Mouse (Mus musculus): ENCODE measurements around the gene Abraxas1. TPM values are rescaled to one million over a fixed set of nuclear protein-coding genes. Genes with fewer than 3 reads are reported as not detected.

Gene Abraxas1
- polyA plus RNA-seq, 1 experiment from 2014 or later: 22.7 TPM

GRCm38 (mm10) chr5:100819568-100820480, 941 bp downstream of the Abraxas1 start:
- H3K4me3 ChIP-seq (ENCODE audit: low read depth, low read length): peak overlapping the region; percentile 79
- H3K27ac ChIP-seq (ENCODE audit: low read depth, low read length): no peak overlapping the region
- no peaks in the 10 kb centered on the region for H3K27me3 ChIP-seq (ENCODE audit: control insufficient read depth, insufficient read depth, low read length)
- peak overlapping the region; percentile 82 for H3K9ac ChIP-seq (ENCODE audit: low read length)
- DNase-seq (ENCODE audit: low spot score) (no peak), ATAC-seq (ENCODE audit: insufficient read depth, low FRiP score, low TSS enrichment) (peak; percentile 59; the same call in 1 of the 2 replicates)
- peaks cover 3% of the 10 kb centered on the region; the same call in 1 of the 2 replicates for H3K4me1 ChIP-seq (ENCODE audit: control insufficient read depth, insufficient read depth, low read length)
- 36% methylated on average over 16 of the region's 16 CpGs for WGBS
- no peaks in the 10 kb centered on the region for H3K36me3 ChIP-seq (ENCODE audit: control insufficient read depth, insufficient read depth, low read length)
- H3K9me3 ChIP-seq (ENCODE audit: control insufficient read depth, low read length): no peaks in the 10 kb centered on the region
- peak overlapping the region; percentile 53 for H3K4me2 ChIP-seq (ENCODE audit: low read depth)

GRCm38 (mm10) chr5:100818341-100818740, 2.4 kb downstream of the Abraxas1 start:
- DNase-seq (ENCODE audit: low spot score) (no peak), ATAC-seq (ENCODE audit: insufficient read depth, low FRiP score, low TSS enrichment) (no peak)
- Histone ChIP-seq H3K27ac (ENCODE audit: low read depth, low read length) (no peak overlapping the region), H3K9ac (ENCODE audit: low read length) (no peak overlapping the region), H3K27me3 (ENCODE audit: control insufficient read depth, insufficient read depth, low read length) (no peaks in the 10 kb centered on the region), H3K9me3 (ENCODE audit: control insufficient read depth, low read length) (no peaks in the 10 kb centered on the region), H3K36me3 (ENCODE audit: control insufficient read depth, insufficient read depth, low read length) (no peaks in the 10 kb centered on the region), H3K4me1 (ENCODE audit: control insufficient read depth, insufficient read depth, low read length) (peaks cover 3% of the 10 kb centered on the region; the same call in 1 of the 2 replicates), H3K4me3 (ENCODE audit: low read depth, low read length) (no peak overlapping the region), H3K4me2 (ENCODE audit: low read depth) (no peak overlapping the region)
- 79% methylated on average over 4 of the region's 4 CpGs for WGBS

DNA sequence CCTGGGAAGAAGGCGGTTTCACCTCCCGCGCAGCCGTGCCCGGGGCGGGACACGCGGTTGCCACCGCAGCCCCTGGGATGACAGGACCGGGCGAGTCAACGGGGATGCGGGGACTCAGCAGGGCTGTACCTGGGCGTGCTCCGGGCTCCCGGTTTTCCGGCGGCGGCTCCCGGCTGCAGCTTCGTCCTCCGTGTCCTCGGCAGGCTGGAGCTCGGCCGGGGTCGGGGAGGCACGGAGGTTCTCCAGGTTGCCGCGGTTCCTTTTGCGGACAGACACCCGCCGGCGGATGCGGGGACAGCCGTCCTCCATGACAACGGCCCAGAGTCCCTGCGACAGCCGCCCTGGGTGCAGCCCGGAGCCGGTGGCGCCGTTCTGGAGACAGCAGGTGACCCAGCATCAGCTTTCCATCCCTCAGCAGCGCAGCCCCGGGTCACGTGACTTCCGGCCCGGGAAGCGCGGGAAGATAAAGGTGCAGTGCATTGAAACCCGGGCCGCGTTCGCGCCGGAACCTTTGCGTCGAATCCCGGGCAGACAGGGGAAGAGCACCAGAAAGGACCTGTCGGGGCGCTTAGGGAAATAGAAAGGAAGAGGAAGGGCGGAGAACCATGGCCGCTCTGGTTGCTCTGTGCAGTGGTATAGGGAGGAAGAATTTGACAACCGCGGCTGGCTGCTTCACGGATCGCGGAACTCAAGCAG, 22.5 kb downstream of the Abraxas1 start, which contains the start of the genes Helq and Mrps18c:
Helq (minus strand) TSS at position 434 of the 696 bp plus-strand sequence.
Mrps18c (plus strand) TSS at position 463 of the 696 bp plus-strand sequence.
- peaks cover 4% of the 10 kb centered on the region for H3K4me1 ChIP-seq (ENCODE audit: control insufficient read depth, insufficient read depth, low read length)
- H3K36me3 ChIP-seq (ENCODE audit: control insufficient read depth, insufficient read depth, low read length): peaks cover 5% of the 10 kb centered on the region; the same call in 1 of the 2 replicates
- H3K4me3 ChIP-seq (ENCODE audit: low read depth, low read length): peak within 1 kb of the TSS; percentile 77
- no peaks in the 10 kb centered on the region for H3K9me3 ChIP-seq (ENCODE audit: control insufficient read depth, low read length)
- under 1% methylated on average over 58 of the region's 67 CpGs for WGBS
- DNase-seq (ENCODE audit: low spot score) (peak; percentile 95), ATAC-seq (ENCODE audit: insufficient read depth, low FRiP score, low TSS enrichment) (peak; percentile 97)
- H3K4me2 ChIP-seq (ENCODE audit: low read depth): peak within 1 kb of the TSS; percentile 90
- no peaks in the 10 kb centered on the region for H3K27me3 ChIP-seq (ENCODE audit: control insufficient read depth, insufficient read depth, low read length)
- peak within 1 kb of the TSS; percentile 84 for H3K9ac ChIP-seq (ENCODE audit: low read length)
- H3K27ac ChIP-seq (ENCODE audit: low read depth, low read length): no peak within 1 kb of the TSS

DNA sequence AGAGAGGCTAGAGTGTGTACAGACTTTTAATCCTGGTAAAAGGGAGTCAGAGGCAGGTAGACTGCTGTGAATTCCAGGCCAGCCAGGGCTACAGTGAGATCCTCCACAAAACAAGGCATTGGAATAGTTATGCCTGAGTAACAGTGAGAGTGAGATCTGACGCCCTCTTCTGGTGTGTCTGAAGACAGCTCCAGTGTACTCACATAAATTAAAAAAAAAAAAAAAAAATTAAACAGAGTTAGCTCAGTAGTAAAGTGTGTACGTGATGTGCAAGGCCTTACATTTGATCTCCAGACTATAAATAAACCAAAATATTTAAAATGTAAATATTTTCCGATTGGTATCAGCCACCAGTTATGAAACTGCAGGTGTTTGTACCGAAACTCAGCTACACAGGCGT, 26.7 kb downstream of the Abraxas1 start:
- 88% methylated on average over 5 of the region's 5 CpGs for WGBS
- H3K4me3 ChIP-seq (ENCODE audit: low read depth, low read length): no peak overlapping the region
- no peak overlapping the region for H3K4me2 ChIP-seq (ENCODE audit: low read depth)
- no peaks in the 10 kb centered on the region for H3K27me3 ChIP-seq (ENCODE audit: control insufficient read depth, insufficient read depth, low read length)
- no peak for DNase-seq (ENCODE audit: low spot score)
- H3K36me3 ChIP-seq (ENCODE audit: control insufficient read depth, insufficient read depth, low read length): peaks cover 5% of the 10 kb centered on the region
- H3K9me3 ChIP-seq (ENCODE audit: control insufficient read depth, low read length): no peaks in the 10 kb centered on the region
- ATAC-seq (ENCODE audit: insufficient read depth, low FRiP score, low TSS enrichment): no peak
- peaks cover 4% of the 10 kb centered on the region for H3K4me1 ChIP-seq (ENCODE audit: control insufficient read depth, insufficient read depth, low read length)
- no peak overlapping the region for H3K9ac ChIP-seq (ENCODE audit: low read length)
- H3K27ac ChIP-seq (ENCODE audit: low read depth, low read length): no peak overlapping the region

GRCm38 (mm10) chr5:100792261-100792660, 28.5 kb downstream of the Abraxas1 start:
- H3K4me3 ChIP-seq (ENCODE audit: low read depth, low read length): no peak overlapping the region
- 93% methylated on average over 7 of the region's 7 CpGs for WGBS
- no peak overlapping the region for H3K27ac ChIP-seq (ENCODE audit: low read depth, low read length)
- H3K9me3 ChIP-seq (ENCODE audit: control insufficient read depth, low read length): no peaks in the 10 kb centered on the region
- no peak overlapping the region for H3K4me2 ChIP-seq (ENCODE audit: low read depth)
- no peak for DNase-seq (ENCODE audit: low spot score)
- no peak overlapping the region for H3K9ac ChIP-seq (ENCODE audit: low read length)
- peaks cover under 1% of the 10 kb centered on the region for H3K4me1 ChIP-seq (ENCODE audit: control insufficient read depth, insufficient read depth, low read length)
- H3K36me3 ChIP-seq (ENCODE audit: control insufficient read depth, insufficient read depth, low read length): peaks cover 7% of the 10 kb centered on the region
- H3K27me3 ChIP-seq (ENCODE audit: control insufficient read depth, insufficient read depth, low read length): no peaks in the 10 kb centered on the region
- ATAC-seq (ENCODE audit: insufficient read depth, low FRiP score, low TSS enrichment): no peak

DNA sequence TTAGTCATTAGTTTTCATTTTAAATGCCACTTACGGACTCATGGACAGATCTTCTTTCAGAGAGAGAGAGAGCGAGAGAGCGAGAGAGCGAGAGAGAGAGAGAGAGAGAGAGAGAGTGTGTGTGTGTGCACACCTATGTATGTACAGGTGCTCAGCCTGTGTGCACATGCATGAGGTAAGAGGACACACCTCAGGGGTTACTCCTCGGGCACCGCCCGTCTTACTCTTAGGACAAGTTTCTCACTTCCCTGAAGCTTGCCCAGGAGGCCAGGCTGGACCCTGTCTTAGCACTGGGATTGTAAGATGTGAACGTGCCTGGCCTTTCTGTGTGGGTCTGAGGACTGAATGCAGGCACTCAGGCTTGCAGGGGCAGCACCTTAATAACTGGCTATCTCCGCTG, 33.2 kb downstream of the Abraxas1 start:
- no peak for DNase-seq (ENCODE audit: low spot score)
- H3K4me1 ChIP-seq (ENCODE audit: control insufficient read depth, insufficient read depth, low read length): no peaks in the 10 kb centered on the region
- no peak overlapping the region for H3K4me2 ChIP-seq (ENCODE audit: low read depth)
- peaks cover 4% of the 10 kb centered on the region; the same call in 1 of the 2 replicates for H3K36me3 ChIP-seq (ENCODE audit: control insufficient read depth, insufficient read depth, low read length)
- H3K27me3 ChIP-seq (ENCODE audit: control insufficient read depth, insufficient read depth, low read length): no peaks in the 10 kb centered on the region
- H3K27ac ChIP-seq (ENCODE audit: low read depth, low read length): no peak overlapping the region
- ATAC-seq (ENCODE audit: insufficient read depth, low FRiP score, low TSS enrichment): no peak
- H3K9me3 ChIP-seq (ENCODE audit: control insufficient read depth, low read length): no peaks in the 10 kb centered on the region
- H3K4me3 ChIP-seq (ENCODE audit: low read depth, low read length): no peak overlapping the region
- 94% methylated on average over 9 of the region's 9 CpGs for WGBS
- no peak overlapping the region for H3K9ac ChIP-seq (ENCODE audit: low read length)

GRCm38 (mm10) chr5:100779002-100779401, 41.8 kb downstream of the Abraxas1 start:
- Histone ChIP-seq H3K4me3 (ENCODE audit: low read depth, low read length) (no peak overlapping the region), H3K4me1 (ENCODE audit: control insufficient read depth, insufficient read depth, low read length) (no peaks in the 10 kb centered on the region), H3K27me3 (ENCODE audit: control insufficient read depth, insufficient read depth, low read length) (no peaks in the 10 kb centered on the region), H3K9me3 (ENCODE audit: control insufficient read depth, low read length) (no peaks in the 10 kb centered on the region), H3K36me3 (ENCODE audit: control insufficient read depth, insufficient read depth, low read length) (peaks cover 4% of the 10 kb centered on the region; the same call in 1 of the 2 replicates), H3K9ac (ENCODE audit: low read length) (no peak overlapping the region), H3K27ac (ENCODE audit: low read depth, low read length) (no peak overlapping the region), H3K4me2 (ENCODE audit: low read depth) (no peak overlapping the region)
- no peak for DNase-seq (ENCODE audit: low spot score)
- whole genome bisulfite sequencing: 95% methylated on average over 13 of the region's 13 CpGs
- no peak for ATAC-seq (ENCODE audit: insufficient read depth, low FRiP score, low TSS enrichment)

DNA sequence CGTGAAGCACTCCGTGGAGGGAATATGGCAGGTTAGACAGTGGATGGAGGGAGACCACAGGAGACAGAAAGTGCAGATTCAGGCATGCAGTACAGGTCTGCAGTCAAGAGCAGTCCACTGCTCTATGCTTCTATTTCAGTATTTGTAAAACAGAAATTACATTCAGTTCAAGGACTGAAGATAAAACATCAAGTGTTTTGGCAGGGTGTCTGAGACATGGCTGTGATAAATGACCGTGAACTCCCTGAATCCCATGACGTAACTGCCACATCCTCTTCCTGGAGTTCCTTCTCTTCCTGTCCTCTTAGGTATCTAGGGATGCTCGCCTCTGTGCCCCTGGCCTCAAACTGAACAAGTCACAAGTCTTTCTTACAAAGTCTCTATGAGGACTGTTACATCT, 43.9 kb downstream of the Abraxas1 start:
- H3K4me2 ChIP-seq (ENCODE audit: low read depth): no peak overlapping the region
- H3K27me3 ChIP-seq (ENCODE audit: control insufficient read depth, insufficient read depth, low read length): no peaks in the 10 kb centered on the region
- ATAC-seq (ENCODE audit: insufficient read depth, low FRiP score, low TSS enrichment): no peak
- 95% methylated on average over 5 of the region's 5 CpGs for WGBS
- H3K36me3 ChIP-seq (ENCODE audit: control insufficient read depth, insufficient read depth, low read length): peaks cover 4% of the 10 kb centered on the region
- no peaks in the 10 kb centered on the region for H3K9me3 ChIP-seq (ENCODE audit: control insufficient read depth, low read length)
- H3K4me1 ChIP-seq (ENCODE audit: control insufficient read depth, insufficient read depth, low read length): no peaks in the 10 kb centered on the region
- no peak overlapping the region for H3K4me3 ChIP-seq (ENCODE audit: low read depth, low read length)
- H3K9ac ChIP-seq (ENCODE audit: low read length): no peak overlapping the region
- H3K27ac ChIP-seq (ENCODE audit: low read depth, low read length): no peak overlapping the region
- no peak for DNase-seq (ENCODE audit: low spot score)

All from neural tube, embryonic 11.5 days (tissue).